Mouse (Mus musculus) stomach, embryonic 14.5 days (tissue): ENCODE measurements around the gene Rpl11. TPM values are rescaled to one million over a fixed set of nuclear protein-coding genes. Genes with fewer than 3 reads are reported as not detected.

Source experiments
- ATAC-seq: fragments of 200-750 bp; cut with Nextera tagmentation; 2 replicates; pipeline ENCODE4 v1.8.0; 2017; ENCODE audit warnings: low read depth, moderate TSS enrichment; ENCODE audit not compliant: insufficient number of reproducible peaks, insufficient read depth, low FRiP score
- H3K27ac ChIP-seq: fragments of 300-500 bp; sonication (generic); 2 replicates; pipeline ENCODE4 v1.5.1; 2014; ENCODE audit warnings: mild to moderate bottlenecking, low read length, moderate library complexity, mixed read lengths
- H3K27me3 ChIP-seq: fragments of 300-500 bp; sonication (generic); 2 replicates; pipeline ENCODE4 v1.6.1; 2014; ENCODE audit warnings: low read length, control low read depth, mixed read lengths; ENCODE audit not compliant: control insufficient read depth, insufficient read depth
- H3K36me3 ChIP-seq: fragments of 300-500 bp; sonication (generic); 2 replicates; pipeline ENCODE4 v1.6.1; 2014; ENCODE audit warnings: mild to moderate bottlenecking, control low read depth, low read length, moderate library complexity, mixed read lengths; ENCODE audit not compliant: control insufficient read depth, insufficient read depth
- H3K4me1 ChIP-seq: fragments of 300-500 bp; sonication (generic); 2 replicates; pipeline ENCODE4 v1.6.1; 2014; ENCODE audit warnings: low read length, control low read depth, mixed read lengths; ENCODE audit not compliant: control insufficient read depth, insufficient read depth
- H3K4me2 ChIP-seq: fragments of 300-500 bp; sonication (generic); replicated peaks from 2 replicates; pipeline ENCODE4 v1.6.1; 2014; ENCODE audit warnings: low read depth, low read length, control low read depth
- H3K4me3 ChIP-seq: fragments of 300-500 bp; sonication (generic); 2 replicates; pipeline ENCODE4 v1.5.1; 2014; ENCODE audit warnings: low read depth, low read length, control low read depth
- H3K9ac ChIP-seq: fragments of 300-500 bp; sonication (generic); replicated peaks from 2 replicates; pipeline ENCODE4 v1.6.1; 2014; ENCODE audit warnings: low read depth, mild to moderate bottlenecking, control low read depth, low read length, moderate library complexity, mixed read lengths
- H3K9me3 ChIP-seq: fragments of 300-500 bp; sonication (generic); 2 replicates; pipeline ENCODE4 v1.6.1; 2016; ENCODE audit warnings: low read depth, low read length, control low read depth; ENCODE audit not compliant: control insufficient read depth
- WGBS: fragments of 180-500 bp; shearing (Covaris S2); extraction: QIAGEN DNeasy Blood & Tissue Kit; methylation state at CpG from one replicate; pipeline ENCODE4 v1.1.7; 2014; 5-methylcytosine and 5-hydroxymethylcytosine counted together
- polyA plus RNA-seq: library from polyadenylated mRNA; unstranded; fragments of >200 nt; fragmentation: Nextera tagmentation; extraction: Ambion mirVana; gene quantifications from 2 replicates; pipeline ENCODE4 v1.2.1, GENCODE M21; 2014

Rpl11 gene
- polyA plus RNA-seq, 1 experiment from 2014 or later: 533 TPM

- no peaks in the 10 kb centered on the region for H3K27me3 ChIP-seq
- H3K4me3 ChIP-seq: no peak overlapping the region
- no peak overlapping the region for H3K4me2 ChIP-seq
- ATAC-seq: no peak
- no peak overlapping the region for H3K27ac ChIP-seq
- H3K9ac ChIP-seq: no peak overlapping the region
- H3K4me1 ChIP-seq: 0 out of 2 replicates have a peak, but pooled peaks cover 3% of the 10 kb centered on the region
- WGBS: 83% methylated on average over 5 of the region's 5 CpGs
- H3K9me3 ChIP-seq: no peaks in the 10 kb centered on the region
- H3K36me3 ChIP-seq: no peaks in the 10 kb centered on the region
Observed at GRCm38 (mm10) chr4:136057916-136058315, 4.7 kb upstream of the Rpl11 start.

GRCm38 (mm10) chr4:136056030-136056429 lies 2.8 kb upstream of the Rpl11 start:
- Histone ChIP-seq H3K9me3 (no peaks in the 10 kb centered on the region), H3K27ac (no peak overlapping the region), H3K36me3 (peaks cover 12% of the 10 kb centered on the region), H3K9ac (no peak overlapping the region), H3K27me3 (no peaks in the 10 kb centered on the region), H3K4me1 (peaks cover 14% of the 10 kb centered on the region), H3K4me2 (no peak overlapping the region), H3K4me3 (no peak overlapping the region)
- ATAC-seq: no peak
- 38% methylated on average over 1 of the region's 1 CpGs for WGBS

- H3K36me3 ChIP-seq: peaks cover 34% of the 10 kb centered on the region
- no peak overlapping the region for H3K9ac ChIP-seq
- H3K4me2 ChIP-seq: no peak overlapping the region
- ATAC-seq: no peak
- H3K9me3 ChIP-seq: no peaks in the 10 kb centered on the region
- H3K4me3 ChIP-seq: no peak overlapping the region
- no peak overlapping the region for H3K27ac ChIP-seq
- no peaks in the 10 kb centered on the region for H3K27me3 ChIP-seq
- peaks cover 14% of the 10 kb centered on the region for H3K4me1 ChIP-seq
- WGBS: 77% methylated on average over 5 of the region's 5 CpGs
Observed at GRCm38 (mm10) chr4:136053843-136054242, 615 bp upstream of the Rpl11 start.

- H3K4me1 ChIP-seq: peaks cover 14% of the 10 kb centered on the region
- H3K27ac ChIP-seq: peak overlapping the region; percentile 92
- peak overlapping the region; percentile 71 for H3K4me3 ChIP-seq
- peak; percentile 77 for ATAC-seq
- H3K27me3 ChIP-seq: no peaks in the 10 kb centered on the region
- H3K9ac ChIP-seq: peak overlapping the region; percentile 89
- no peaks in the 10 kb centered on the region for H3K9me3 ChIP-seq
- peak overlapping the region; percentile 97 for H3K4me2 ChIP-seq
- under 1% methylated on average over 50 of the region's 50 CpGs for WGBS
- peaks cover 45% of the 10 kb centered on the region for H3K36me3 ChIP-seq
Observed at GRCm38 (mm10) chr4:136052534-136053246, 538 bp downstream of the Rpl11 start.

GRCm38 (mm10) chr4:136052060-136052459 lies 1.2 kb downstream of the Rpl11 start:
- no peak for ATAC-seq
- no peak overlapping the region for H3K27ac ChIP-seq
- H3K9ac ChIP-seq: peak overlapping the region; percentile 89
- H3K4me1 ChIP-seq: peaks cover 14% of the 10 kb centered on the region
- H3K4me3 ChIP-seq: peak overlapping the region; percentile 71
- H3K36me3 ChIP-seq: peaks cover 47% of the 10 kb centered on the region
- H3K4me2 ChIP-seq: peak overlapping the region; percentile 97
- no peaks in the 10 kb centered on the region for H3K9me3 ChIP-seq
- no peaks in the 10 kb centered on the region for H3K27me3 ChIP-seq
- 0% methylated on average over 3 of the region's 3 CpGs for WGBS

GRCm38 (mm10) chr4:136050226-136050625 lies 3.0 kb downstream of the Rpl11 start:
- Histone ChIP-seq H3K4me2 (no peak overlapping the region), H3K4me3 (no peak overlapping the region), H3K9me3 (no peaks in the 10 kb centered on the region), H3K9ac (no peak overlapping the region), H3K36me3 (peaks cover 47% of the 10 kb centered on the region), H3K27ac (no peak overlapping the region), H3K27me3 (no peaks in the 10 kb centered on the region), H3K4me1 (peaks cover 14% of the 10 kb centered on the region)
- no peak for ATAC-seq
- 98% methylated on average over 6 of the region's 6 CpGs for WGBS

GRCm38 (mm10) chr4:136048291-136049032 lies 4.8 kb downstream of the Rpl11 start:
- H3K9me3 ChIP-seq: no peaks in the 10 kb centered on the region
- no peak overlapping the region for H3K4me3 ChIP-seq
- H3K36me3 ChIP-seq: peaks cover 47% of the 10 kb centered on the region
- H3K27me3 ChIP-seq: no peaks in the 10 kb centered on the region
- 69% methylated on average over 4 of the region's 4 CpGs for WGBS
- peak; percentile 51; the same call in 1 of the 2 replicates for ATAC-seq
- H3K4me2 ChIP-seq: no peak overlapping the region
- peaks cover 13% of the 10 kb centered on the region for H3K4me1 ChIP-seq
- no peak overlapping the region for H3K27ac ChIP-seq
- no peak overlapping the region for H3K9ac ChIP-seq

- 54% methylated on average over 4 of the region's 4 CpGs for WGBS
- Histone ChIP-seq H3K36me3 (peaks cover 47% of the 10 kb centered on the region), H3K9ac (no peak overlapping the region)
Observed at GRCm38 (mm10) chr4:136047626-136048025, 5.6 kb downstream of the Rpl11 start.

More at GRCm38 (mm10) chr4:136047626-136048025, 5.6 kb downstream of the Rpl11 start:
- ATAC-seq: no peak
- no peaks in the 10 kb centered on the region for H3K27me3 ChIP-seq
- no peaks in the 10 kb centered on the region for H3K9me3 ChIP-seq
- H3K27ac ChIP-seq: no peak overlapping the region
- no peak overlapping the region for H3K4me3 ChIP-seq
- no peak overlapping the region for H3K4me2 ChIP-seq
- peaks cover 11% of the 10 kb centered on the region for H3K4me1 ChIP-seq
